Mouse (Mus musculus) hindbrain, embryonic 16.5 days (tissue): ENCODE measurements around the gene Etv5. TPM values are rescaled to one million over a fixed set of nuclear protein-coding genes. Genes with fewer than 3 reads are reported as not detected.

Experiments used
- ATAC-seq: fragments of 200-750 bp; cut with Nextera tagmentation; 2 replicates; pipeline ENCODE4 v1.8.0; 2017; ENCODE audit warnings: moderate TSS enrichment, moderate library complexity
- H3K27ac ChIP-seq: fragments of 300-500 bp; sonication (generic); 2 replicates; pipeline ENCODE4 v1.5.1; 2014; ENCODE audit warnings: low read depth, mild to moderate bottlenecking, control low read depth, low read length, moderate library complexity
- H3K27me3 ChIP-seq: fragments of 300-500 bp; sonication (generic); replicated peaks from 2 replicates; pipeline ENCODE4 v1.6.1; 2014; ENCODE audit warnings: low read length; ENCODE audit not compliant: control insufficient read depth, insufficient read depth
- H3K36me3 ChIP-seq: fragments of 300-500 bp; sonication (generic); 2 replicates; pipeline ENCODE4 v1.6.1; 2014; ENCODE audit warnings: mild to moderate bottlenecking, low read length, moderate library complexity, mixed read lengths; ENCODE audit not compliant: control insufficient read depth, insufficient read depth
- H3K4me1 ChIP-seq: fragments of 300-500 bp; sonication (generic); 2 replicates; pipeline ENCODE4 v1.6.1; 2014; ENCODE audit warnings: low read depth, low read length; ENCODE audit not compliant: control insufficient read depth, insufficient read depth
- H3K4me2 ChIP-seq: fragments of 300-500 bp; sonication (generic); 2 replicates; pipeline ENCODE4 v1.6.1; 2014; ENCODE audit warnings: mild to moderate bottlenecking, low read length, control low read depth, moderate library complexity
- H3K4me3 ChIP-seq: fragments of 300-500 bp; sonication (generic); 2 replicates; pipeline ENCODE4 v1.5.1; 2014; ENCODE audit warnings: mild to moderate bottlenecking, low read length, control low read depth, moderate library complexity
- H3K9ac ChIP-seq: fragments of 300-500 bp; sonication (generic); 2 replicates; pipeline ENCODE4 v1.6.1; 2014; ENCODE audit warnings: low read depth, mild to moderate bottlenecking, control low read depth, low read length, moderate library complexity
- H3K9me3 ChIP-seq: fragments of 300-500 bp; sonication (generic); 2 replicates; pipeline ENCODE4 v1.6.1; 2014; ENCODE audit warnings: mild to moderate bottlenecking, low read length, moderate library complexity; ENCODE audit not compliant: control insufficient read depth
- WGBS: fragments of 180-500 bp; shearing (Covaris S2); extraction: QIAGEN DNeasy Blood & Tissue Kit; methylation state at CpG from one replicate; pipeline ENCODE4 v1.1.7; 2014; 5-methylcytosine and 5-hydroxymethylcytosine counted together
- polyA plus RNA-seq: library from polyadenylated mRNA; unstranded; fragments of >200 nt; fragmentation: Nextera tagmentation; extraction: Ambion mirVana; gene quantifications from 2 replicates; pipeline ENCODE4 v1.2.1, GENCODE M21; 2015

Etv5 gene
- polyA plus RNA-seq, 1 experiment from 2014 or later, result 29.9 TPM

DNA sequence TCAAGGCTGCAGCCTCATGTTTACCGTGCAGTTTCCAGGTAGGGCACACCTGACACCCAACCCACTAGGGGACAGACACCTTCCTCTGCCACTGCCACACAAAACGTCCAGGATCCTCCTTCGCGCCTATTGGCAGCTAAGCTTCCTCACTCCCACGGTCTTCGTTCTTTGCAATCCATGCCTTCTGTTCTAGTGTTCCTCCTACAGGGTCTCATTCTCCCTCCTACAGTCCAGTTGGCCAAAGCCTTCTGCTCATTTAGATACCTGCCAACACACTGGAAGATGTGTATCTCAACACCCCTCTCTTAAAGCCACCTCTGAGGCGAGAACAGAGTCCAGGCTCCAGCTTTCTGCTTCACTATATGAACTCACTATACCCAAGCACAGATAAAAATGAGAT is 21.6 kb downstream of the Etv5 start:
- H3K27me3 ChIP-seq, result no peaks in the 10 kb centered on the region
- no peak for ATAC-seq
- H3K27ac ChIP-seq, result no peak overlapping the region
- H3K4me3 ChIP-seq, result no peak overlapping the region
- H3K4me1 ChIP-seq, result no peaks in the 10 kb centered on the region; the same call in 1 of the 2 replicates
- WGBS, result 94% methylated on average over 7 of the region's 7 CpGs
- no peak overlapping the region for H3K9ac ChIP-seq
- H3K4me2 ChIP-seq, result no peak overlapping the region
- no peaks in the 10 kb centered on the region for H3K36me3 ChIP-seq
- no peaks in the 10 kb centered on the region for H3K9me3 ChIP-seq

DNA sequence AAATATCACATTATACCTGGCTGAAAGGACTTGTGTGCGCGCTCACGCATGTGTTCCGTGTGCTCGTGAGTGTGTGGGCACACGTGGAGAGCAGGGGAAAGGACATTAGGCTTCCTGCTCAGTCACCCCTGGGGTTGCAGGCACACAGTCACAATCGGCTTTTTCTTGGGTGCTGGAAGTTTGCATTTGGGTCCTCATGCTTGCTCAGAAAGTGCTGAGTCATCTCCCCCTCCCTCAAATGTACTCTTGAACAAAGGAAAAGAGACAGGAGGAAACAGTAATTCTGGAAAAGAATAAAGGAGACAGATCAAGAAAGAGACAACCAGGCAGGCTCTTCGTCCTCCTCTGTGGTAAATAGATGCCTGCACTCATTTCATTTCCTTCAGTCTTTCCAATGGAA is 22.5 kb downstream of the Etv5 start:
- Histone ChIP-seq H3K4me2 (no peak overlapping the region), H3K9me3 (no peaks in the 10 kb centered on the region), H3K4me1 (no peaks in the 10 kb centered on the region; the same call in 1 of the 2 replicates), H3K9ac (no peak overlapping the region), H3K36me3 (no peaks in the 10 kb centered on the region), H3K27me3 (no peaks in the 10 kb centered on the region), H3K4me3 (no peak overlapping the region), H3K27ac (no peak overlapping the region)
- WGBS, result 80% methylated on average over 8 of the region's 8 CpGs
- no peak for ATAC-seq

DNA sequence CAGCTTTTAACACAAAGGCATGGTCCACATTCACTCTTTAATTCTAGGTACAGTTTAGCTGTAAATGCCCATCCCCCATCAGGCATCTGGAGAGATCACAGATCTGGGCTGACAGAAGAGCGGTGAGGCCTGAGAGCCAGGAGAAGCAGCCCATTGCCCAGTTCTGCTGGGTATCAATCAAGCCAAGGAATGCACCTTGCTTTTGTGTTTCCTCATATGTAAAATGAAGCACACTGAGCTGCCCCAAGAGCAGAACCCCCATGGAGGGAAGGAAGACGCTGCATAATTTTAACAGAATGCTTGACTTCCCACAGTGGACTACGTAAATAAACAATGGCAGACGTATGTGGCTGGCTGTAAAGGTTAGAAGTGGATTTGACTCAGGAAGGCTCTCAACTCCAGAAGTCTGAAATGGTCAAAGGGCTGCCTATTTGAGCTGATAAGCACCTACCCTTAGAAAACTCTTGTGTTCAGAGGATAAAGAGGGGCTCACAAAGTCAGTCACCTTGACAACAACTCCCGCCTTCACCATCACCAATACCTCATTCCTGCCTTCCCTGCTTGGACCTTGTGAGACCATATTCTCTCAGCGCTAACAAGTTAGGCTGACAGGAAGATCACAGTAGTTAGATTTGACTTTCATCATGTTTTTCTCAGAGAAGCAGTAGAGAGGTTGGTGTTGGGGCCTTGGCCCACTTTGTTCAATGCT is 23.2 kb downstream of the Etv5 start:
- H3K4me2 ChIP-seq, result no peak overlapping the region
- no peak overlapping the region for H3K27ac ChIP-seq
- H3K27me3 ChIP-seq, result no peaks in the 10 kb centered on the region
- 59% methylated on average over 6 of the region's 6 CpGs for WGBS
- H3K4me3 ChIP-seq, result no peak overlapping the region
- no peak overlapping the region for H3K9ac ChIP-seq
- H3K9me3 ChIP-seq, result no peaks in the 10 kb centered on the region
- H3K4me1 ChIP-seq, result no peaks in the 10 kb centered on the region; the same call in 1 of the 2 replicates
- H3K36me3 ChIP-seq, result no peaks in the 10 kb centered on the region
- no peak for ATAC-seq

DNA sequence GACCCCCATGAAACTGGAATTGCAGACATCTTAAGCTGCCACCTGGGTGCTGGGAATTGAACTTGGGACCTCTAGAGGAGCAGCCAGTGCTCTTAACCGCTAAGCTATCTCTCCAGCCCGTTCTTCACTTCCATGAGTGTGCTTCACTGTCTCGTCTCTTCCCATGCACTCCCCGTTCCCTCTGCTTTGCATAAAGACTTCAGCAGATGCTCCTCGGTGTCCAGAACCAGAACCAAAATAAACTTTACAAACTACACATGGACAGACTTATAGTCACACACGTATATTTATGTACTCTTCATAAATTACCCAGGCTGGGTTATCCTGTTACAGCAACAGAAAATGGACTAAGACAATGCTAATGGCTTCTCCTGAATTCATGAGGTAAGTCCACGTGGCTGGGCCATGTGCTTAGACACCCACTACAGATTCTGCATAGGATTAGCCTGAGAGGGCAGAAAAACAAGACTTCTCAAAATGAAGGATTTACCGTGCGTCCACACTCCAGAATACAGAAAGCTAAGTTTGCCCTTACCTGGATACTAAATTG is 25.2 kb downstream of the Etv5 start:
- H3K36me3 ChIP-seq, result no peaks in the 10 kb centered on the region
- H3K4me2 ChIP-seq, result no peak overlapping the region
- no peaks in the 10 kb centered on the region for H3K9me3 ChIP-seq
- 94% methylated on average over 9 of the region's 9 CpGs for WGBS
- H3K27ac ChIP-seq, result no peak overlapping the region
- ATAC-seq, result no peak
- no peak overlapping the region for H3K4me3 ChIP-seq
- H3K9ac ChIP-seq, result no peak overlapping the region
- H3K27me3 ChIP-seq, result no peaks in the 10 kb centered on the region
- H3K4me1 ChIP-seq, result no peaks in the 10 kb centered on the region; the same call in 1 of the 2 replicates

DNA sequence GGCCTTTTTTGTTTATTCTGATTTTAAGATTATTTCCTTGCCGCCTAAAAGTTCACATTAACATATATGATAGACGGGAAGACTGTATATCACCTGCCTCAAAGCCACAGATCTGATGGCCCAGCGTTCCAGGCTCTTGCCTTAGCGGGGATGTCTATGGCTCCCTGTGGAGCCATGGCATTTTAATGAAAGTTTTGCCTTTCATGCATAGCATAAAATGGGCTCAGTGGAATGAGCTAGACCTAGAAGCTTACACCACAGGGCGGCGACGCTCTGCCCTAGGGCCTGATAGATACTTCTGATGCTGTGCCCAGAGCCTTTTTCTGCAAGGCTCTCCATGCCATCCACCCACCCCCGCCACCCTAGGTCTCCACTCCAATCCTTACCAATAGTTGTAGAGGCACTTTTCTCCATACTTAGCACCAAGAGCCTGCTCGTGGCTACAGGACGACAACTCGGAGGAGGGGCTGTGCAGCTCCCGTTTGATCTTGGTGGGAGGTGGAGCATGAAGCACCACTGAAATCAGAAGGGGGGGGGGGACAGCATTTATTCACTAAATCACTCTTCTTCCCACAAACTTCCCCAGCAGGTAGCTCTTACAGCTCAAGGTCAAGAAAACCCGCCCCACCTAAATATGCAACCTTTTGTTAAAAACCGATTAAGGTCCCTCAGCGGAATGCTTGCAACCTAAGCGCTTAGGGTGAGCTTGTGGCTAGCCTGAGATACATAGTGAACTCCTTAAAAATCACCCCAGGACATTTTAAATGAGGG is 26.9 kb downstream of the Etv5 start:
- ATAC-seq, result peak; percentile 37; the same call in 1 of the 2 replicates
- Histone ChIP-seq H3K4me1 (no peaks in the 10 kb centered on the region; the same call in 1 of the 2 replicates), H3K9me3 (no peaks in the 10 kb centered on the region), H3K27me3 (no peaks in the 10 kb centered on the region), H3K4me2 (no peak overlapping the region), H3K36me3 (no peaks in the 10 kb centered on the region), H3K27ac (no peak overlapping the region), H3K4me3 (no peak overlapping the region), H3K9ac (no peak overlapping the region)
- 48% methylated on average over 16 of the region's 16 CpGs for WGBS

DNA sequence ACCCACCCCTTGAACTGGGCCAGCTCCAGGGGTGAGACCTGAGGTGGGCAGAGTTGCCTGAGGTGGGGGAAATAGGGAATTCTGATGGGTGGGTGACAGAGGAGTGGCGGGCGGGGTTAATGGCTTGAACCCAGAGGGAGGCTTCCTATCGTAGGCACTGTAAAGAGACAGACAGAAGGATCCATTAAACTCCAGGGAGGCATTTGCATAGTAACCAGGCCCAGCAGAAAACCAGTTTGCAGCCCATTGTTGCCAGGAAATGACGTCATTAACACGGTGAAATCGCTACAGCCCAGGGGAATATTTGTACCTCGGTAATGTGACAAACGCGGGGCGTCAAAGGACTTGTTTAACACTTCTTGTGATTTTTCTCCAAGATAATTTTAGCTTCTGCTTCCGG is 27.8 kb downstream of the Etv5 start:
- Histone ChIP-seq H3K27ac (no peak overlapping the region), H3K9ac (no peak overlapping the region), H3K9me3 (no peaks in the 10 kb centered on the region), H3K36me3 (no peaks in the 10 kb centered on the region), H3K27me3 (no peaks in the 10 kb centered on the region), H3K4me1 (no peaks in the 10 kb centered on the region; the same call in 1 of the 2 replicates), H3K4me2 (no peak overlapping the region), H3K4me3 (no peak overlapping the region)
- whole genome bisulfite sequencing, result 39% methylated on average over 11 of the region's 11 CpGs
- ATAC-seq, result no peak

DNA sequence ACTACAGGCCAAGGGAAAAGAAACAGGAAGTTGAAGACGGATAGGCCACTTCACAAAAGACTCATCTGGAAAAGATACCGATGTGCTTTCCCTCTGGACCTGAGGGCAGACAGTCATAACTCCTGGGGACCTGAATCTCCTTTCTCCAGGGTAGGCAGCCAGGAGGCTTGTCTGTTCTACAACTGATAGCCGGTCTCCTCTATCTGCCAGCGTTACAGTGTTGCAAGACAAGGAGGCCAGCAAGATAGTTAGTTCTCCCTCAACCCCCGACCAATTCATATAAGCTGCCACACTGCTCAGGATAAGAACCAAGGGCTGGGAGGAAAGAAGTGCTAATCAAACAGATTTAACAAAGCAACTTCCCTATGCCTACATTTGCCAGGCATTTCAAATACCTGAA is 29.5 kb downstream of the Etv5 start:
- Histone ChIP-seq H3K36me3 (no peaks in the 10 kb centered on the region), H3K27ac (no peak overlapping the region), H3K9ac (no peak overlapping the region), H3K4me3 (no peak overlapping the region), H3K27me3 (no peaks in the 10 kb centered on the region), H3K9me3 (no peaks in the 10 kb centered on the region), H3K4me2 (no peak overlapping the region), H3K4me1 (no peaks in the 10 kb centered on the region)
- WGBS, result 83% methylated on average over 5 of the region's 5 CpGs
- ATAC-seq, result no peak

DNA sequence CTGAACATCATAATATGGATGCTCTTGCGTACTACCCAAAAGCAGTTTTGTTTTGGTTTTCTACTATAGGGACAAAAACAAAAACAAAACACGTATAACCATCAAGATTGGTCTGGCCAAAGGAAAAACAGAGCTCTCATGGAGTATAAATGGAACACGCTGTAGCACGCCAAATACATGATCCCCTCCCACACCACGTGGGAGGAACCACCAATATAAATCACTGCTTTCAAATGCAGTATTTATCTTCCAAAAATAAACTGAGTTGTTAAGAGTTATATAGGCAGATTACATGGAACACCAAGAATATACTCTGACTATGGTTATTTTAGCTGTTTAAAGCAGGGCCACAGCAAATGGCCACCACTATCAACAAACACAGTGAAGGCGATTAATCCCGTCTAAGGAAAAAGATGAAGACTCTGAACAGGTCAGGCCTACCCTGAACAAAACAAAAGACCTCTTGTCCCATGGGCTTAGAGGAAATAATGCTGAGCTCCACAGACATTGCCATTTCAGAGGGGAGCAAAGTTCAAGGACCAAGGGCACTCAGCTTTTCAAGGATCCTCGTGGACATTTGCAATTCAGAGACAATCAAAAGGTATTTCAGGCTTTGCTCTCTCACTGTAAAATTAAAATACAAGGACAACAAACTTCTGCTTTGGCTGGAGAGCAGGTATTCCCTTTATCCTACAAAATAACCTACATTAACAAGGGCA is 30.7 kb downstream of the Etv5 start:
- H3K36me3 ChIP-seq, result no peaks in the 10 kb centered on the region
- ATAC-seq, result no peak
- no peaks in the 10 kb centered on the region for H3K4me1 ChIP-seq
- no peak overlapping the region for H3K4me2 ChIP-seq
- H3K9ac ChIP-seq, result no peak overlapping the region
- WGBS, result 84% methylated on average over 8 of the region's 8 CpGs
- no peak overlapping the region for H3K27ac ChIP-seq
- no peak overlapping the region for H3K4me3 ChIP-seq
- H3K9me3 ChIP-seq, result no peaks in the 10 kb centered on the region
- H3K27me3 ChIP-seq, result no peaks in the 10 kb centered on the region

DNA sequence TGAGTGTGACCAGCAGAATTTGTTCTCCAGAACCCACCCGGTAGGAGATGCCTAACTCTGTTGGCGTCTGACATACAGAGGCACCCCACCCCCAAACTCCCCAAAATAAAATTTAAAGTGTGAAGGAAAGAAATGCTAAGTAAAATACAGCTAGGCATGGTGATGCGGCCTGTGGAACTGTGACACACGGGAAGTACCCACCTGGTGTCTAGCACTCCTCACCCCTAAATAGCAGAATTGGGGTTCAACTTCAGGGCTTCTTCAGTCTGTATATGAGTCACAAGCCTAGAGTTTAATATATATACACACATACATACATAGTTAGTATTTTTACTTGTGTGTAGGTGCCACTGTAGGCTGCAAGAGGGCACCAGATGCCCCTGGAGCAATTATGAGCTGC is 32.8 kb downstream of the Etv5 start:
- H3K27ac ChIP-seq, result no peak overlapping the region
- no peak overlapping the region for H3K4me3 ChIP-seq
- no peak for ATAC-seq
- H3K4me2 ChIP-seq, result no peak overlapping the region
- WGBS, result 89% methylated on average over 4 of the region's 4 CpGs
- H3K9me3 ChIP-seq, result no peaks in the 10 kb centered on the region
- H3K36me3 ChIP-seq, result no peaks in the 10 kb centered on the region
- H3K27me3 ChIP-seq, result no peaks in the 10 kb centered on the region
- H3K4me1 ChIP-seq, result no peaks in the 10 kb centered on the region
- H3K9ac ChIP-seq, result no peak overlapping the region
